In genomic region chr6:53782880-53783539, GRCm38 (mm10) we compare ENCODE assay signal across 10 mouse cellular contexts. TPM values are rescaled to one million over a fixed set of nuclear protein-coding genes. Genes with fewer than 3 reads are reported as not detected.
DNase-seq lines count a peak whose midpoint lies in the region; ATAC-seq and TF ChIP-seq lines count a peak whose summit lies in the region.
"Had no signal": no experiment of that assay in that cellular context is flagged by ENCODE, and none has a peak within 500 bp of the region (broad histone marks: within the 10 kb centered on the region; RNA-seq: fewer than 3 reads in every experiment).

No protein-coding gene starts in this region.

- H3K4me3 ChIP-seq in kidney, embryonic 15.5 days (replicated peaks), result no peak overlapping the region
- H3K4me3 ChIP-seq in ES-E14 (ENCODE audit: insufficient read depth in 1 of 2, low read depth in 1 of 2, low read length in 2 of 2, poor library complexity in 1 of 2, severe bottlenecking in 1 of 2), result no peak overlapping the region
- H3K4me3 ChIP-seq in left cerebral cortex, adult 2 months, result no peak overlapping the region
- H3K4me3 ChIP-seq in midbrain, embryonic 15.5 days, result no peak overlapping the region
- H3K4me3 ChIP-seq: embryonic facial prominence, embryonic 13.5 days; limb, embryonic 12.5 days had no signal

- no peak overlapping the region for H3K4me2 ChIP-seq in kidney, embryonic 15.5 days
- no peak overlapping the region for H3K4me2 ChIP-seq in midbrain, embryonic 15.5 days
- H3K4me2 ChIP-seq: embryonic facial prominence, embryonic 13.5 days; limb, embryonic 12.5 days had no signal

- no peak for TF ChIP-seq POLR2A in brain, embryonic 14.5 days (IDR thresholded peaks at IDR 0.05; ENCODE audit: borderline replicate concordance, extremely low read depth, insufficient read depth, insufficient read length, poor library complexity, severe bottlenecking)

- ATAC-seq in kidney, embryonic 15.5 days (replicated peaks; ENCODE audit: low FRiP score), result no peak
- ATAC-seq in midbrain, embryonic 15.5 days (replicated peaks), result 0 out of 2 replicates have a peak, but pooled peaks have one; percentile 30
- ATAC-seq in erythroblast, adult 5-6 weeks (replicated peaks; ENCODE audit: low FRiP score, poor library complexity, severe bottlenecking), result no peak

- 40% methylated on average over 16 of the region's 16 CpGs for WGBS in kidney, embryonic 15.5 days
- 45% methylated on average over 16 of the region's 16 CpGs for WGBS in midbrain, embryonic 15.5 days

- peaks cover 22% of the 10 kb centered on the region for H3K4me1 ChIP-seq in kidney, embryonic 15.5 days
- no peaks in the 10 kb centered on the region for H3K4me1 ChIP-seq in ES-E14 (ENCODE audit: control insufficient read depth in 2 of 2, insufficient read depth in 2 of 2, low read length in 2 of 2, poor library complexity in 1 of 2)
- no peaks in the 10 kb centered on the region for H3K4me1 ChIP-seq in midbrain, embryonic 15.5 days
- H3K4me1 ChIP-seq: limb, embryonic 12.5 days had no signal

- peak; percentile 66 for DNase-seq in kidney, adult 18-20 months
- DNase-seq in ES-E14 (ENCODE audit: low read depth, low spot score), result peak; percentile 66
- DNase-seq in brain, embryonic 14.5 days (ENCODE audit: low read depth), result peak; percentile 67
- DNase-seq in gastrocnemius, postnatal 14 days, result peak; percentile 41
- peak; percentile 54 to 70 for DNase-seq in left cerebral cortex, adult 2 months (ENCODE audit: extremely low spot score in 1 of 2, low spot score in 2 of 2)

- TF ChIP-seq CTCF in brain, embryonic 14.5 days (IDR thresholded peaks at IDR 0.05; ENCODE audit: borderline replicate concordance, extremely low read depth, insufficient read depth, insufficient read length), result peak; percentile 83
- peak; percentile 85 for TF ChIP-seq CTCF in left cerebral cortex, adult 2 months (IDR thresholded peaks at IDR 0.05)

- intact Hi-C loops in gastrocnemius, postnatal 14 days (cut with DNase I; ENCODE audit: low total_unique reads), result loop anchor here (5.0 kb wide), 2 partner anchors 174 to 444 kb away; no protein-coding TSS in a partner anchor
- intact Hi-C loops in left cerebral cortex, adult 2 months (cut with DNase I), result loop anchor here (5.0 kb wide), 4 partner anchors 379 to 724 kb away; no protein-coding TSS in a partner anchor

- in situ Hi-C loops in ES-E14 (cut with MboI; ENCODE audit: low sequenced_read_pairs in 2 of 2, unreplicated experiment in 2 of 2), result loop anchor here in 1 of 2 experiments (5.0 kb wide), 1 partner anchor 174 kb away; no protein-coding TSS in a partner anchor

- H3K9me3 ChIP-seq in kidney, embryonic 15.5 days (replicated peaks), result no peaks in the 10 kb centered on the region
- no peaks in the 10 kb centered on the region for H3K9me3 ChIP-seq in ES-E14 (ENCODE audit: control insufficient read depth, insufficient read depth, low read depth, low read length)
- no peaks in the 10 kb centered on the region for H3K9me3 ChIP-seq in midbrain, embryonic 15.5 days
- H3K9me3 ChIP-seq: embryonic facial prominence, embryonic 13.5 days; limb, embryonic 12.5 days had no signal

- H3K36me3 ChIP-seq in kidney, embryonic 15.5 days, result no peaks in the 10 kb centered on the region
- H3K36me3 ChIP-seq in ES-E14 (ENCODE audit: control insufficient read depth, insufficient read depth, low read length, poor library complexity, severe bottlenecking), result no peaks in the 10 kb centered on the region
- H3K36me3 ChIP-seq in midbrain, embryonic 15.5 days (replicated peaks), result no peaks in the 10 kb centered on the region
- H3K36me3 ChIP-seq: embryonic facial prominence, embryonic 13.5 days; limb, embryonic 12.5 days had no signal

- H3K27ac ChIP-seq in kidney, embryonic 15.5 days, result no peak overlapping the region
- H3K27ac ChIP-seq in ES-E14 (ENCODE audit: insufficient read depth, low read depth, low read length, poor library complexity, severe bottlenecking), result no peak overlapping the region
- no peak overlapping the region for H3K27ac ChIP-seq in left cerebral cortex, adult 2 months
- H3K27ac ChIP-seq in midbrain, embryonic 15.5 days, result no peak overlapping the region
- H3K27ac ChIP-seq: embryonic facial prominence, embryonic 13.5 days; limb, embryonic 12.5 days had no signal

- peaks cover 7% of the 10 kb centered on the region; the same call in 1 of the 2 replicates for H3K27me3 ChIP-seq in kidney, embryonic 15.5 days
- 0 out of 2 replicates have a peak, but pooled peaks cover 3% of the 10 kb centered on the region for H3K27me3 ChIP-seq in midbrain, embryonic 15.5 days (replicated peaks)
- H3K27me3 ChIP-seq: limb, embryonic 12.5 days had no signal

- H3K9ac ChIP-seq in kidney, embryonic 15.5 days, result no peak overlapping the region
- H3K9ac ChIP-seq in ES-E14 (ENCODE audit: insufficient read depth, low read depth, low read length, poor library complexity, severe bottlenecking), result no peak overlapping the region
- H3K9ac ChIP-seq in midbrain, embryonic 15.5 days, result no peak overlapping the region
- H3K9ac ChIP-seq: embryonic facial prominence, embryonic 13.5 days; limb, embryonic 12.5 days had no signal

TF ChIP-seq in ES-E14, 5 proteins besides CTCF, POLR2A, EP300 and RAD21:
- TF ChIP-seq ZC3H11A (IDR thresholded peaks at IDR 0.05; ENCODE audit: borderline replicate concordance, low read depth, low read length) (peak; percentile 95), ZNF384 (IDR thresholded peaks at IDR 0.05; ENCODE audit: low read depth, low read length) (no peak)

RNA-seq across cellular contexts. Expression of gene Tril, which starts 37.6 kb away (rescaled TPM):
- 88.9 and 93.8 TPM in 2 replicates for polyA plus RNA-seq in kidney, embryonic 15.5 days (2015; fragmentation: Nextera tagmentation; extraction: Ambion mirVana)
- total RNA-seq in ES-E14 (2012; rRNA removed), result 2.4 TPM in 2 replicates
- 8.0 and 15.5 TPM in 2 replicates for polyA plus RNA-seq in brain, embryonic 14.5 days (2012; rRNA removed)
- 10 to 100 TPM; 10.8 to 12.3 TPM for total RNA-seq in gastrocnemius, postnatal 14 days (2021)
- total RNA-seq in left cerebral cortex, adult 2 months (2021), result 10 to 100 TPM; 29.0 to 36.4 TPM
- 13.1 and 13.9 TPM in 2 replicates for polyA plus RNA-seq in midbrain, embryonic 15.5 days (2015; fragmentation: Nextera tagmentation; extraction: Ambion mirVana)
- not detected in 2 replicates for total RNA-seq in erythroblast, adult 5-6 weeks (2015; ENCODE audit: low replicate concordance)
- not detected in 2 replicates for total RNA-seq in erythroblast, adult 5-6 weeks (2017; ENCODE audit: low replicate concordance)
